Mouse (Mus musculus) erythroblast, embryonic 14.5 days (primary cell): ENCODE data around the gene Pla2g3. TPM values are rescaled to one million over a fixed set of nuclear protein-coding genes. Genes with fewer than 3 reads are reported as not detected.

Source experiments
- H3K27me3 ChIP-seq: 2 replicates; pipeline ENCODE4 v1.6.1; 2012; ENCODE audit warnings: inconsistent platforms; ENCODE audit not compliant: control insufficient read depth
- H3K36me3 ChIP-seq: 2 replicates; pipeline ENCODE4 v1.6.1; 2012; ENCODE audit warnings: mild to moderate bottlenecking, inconsistent platforms; ENCODE audit not compliant: control insufficient read depth
- H3K4me1 ChIP-seq: 2 replicates; pipeline ENCODE4 v1.6.1; 2012; ENCODE audit warnings: inconsistent platforms; ENCODE audit not compliant: control insufficient read depth
- H3K4me3 ChIP-seq: replicated peaks from 2 replicates; pipeline ENCODE3; 2012; ENCODE audit warnings: moderate library complexity, mild to moderate bottlenecking, inconsistent platforms
- H3K9me3 ChIP-seq: 2 replicates; pipeline ENCODE4 v1.6.1; 2012; ENCODE audit warnings: low read length, inconsistent platforms, mixed read lengths; ENCODE audit not compliant: control insufficient read depth
- GATA1 ChIP-seq: IDR thresholded peaks from 2 replicates; pipeline ENCODE4 v1.6.1; 2012; ENCODE audit warnings: low read length, inconsistent platforms, mixed read lengths
- TAL1 ChIP-seq: IDR thresholded peaks from 3 replicates; pipeline ENCODE4 v1.6.1; 2012; ENCODE audit warnings: low read length, inconsistent platforms, mixed read lengths
- polyA plus RNA-seq: library from polyadenylated mRNA; stranded (reverse); fragments of >175 nt; gene quantifications from 2 replicates; pipeline ENCODE4 v1.2.3, GENCODE M21; 2012

The Pla2g3 gene
- polyA plus RNA-seq, 1 experiment = not detected

- TF ChIP-seq GATA1 (no peak), TAL1 (no peak)
- Histone ChIP-seq H3K36me3 (no peaks in the 10 kb centered on the region; the same call in 1 of the 2 replicates), H3K9me3 (no peaks in the 10 kb centered on the region), H3K4me3 (peak overlapping the region; percentile 66), H3K27me3 (no peaks in the 10 kb centered on the region; the same call in 1 of the 2 replicates), H3K4me1 (peaks cover 38% of the 10 kb centered on the region)
Observed at GRCm38 (mm10) chr11:3538341-3538740, 50.3 kb downstream of the Pla2g3 start.

- H3K4me1 ChIP-seq = peaks cover 38% of the 10 kb centered on the region
- peak overlapping the region; percentile 66 for H3K4me3 ChIP-seq
- H3K9me3 ChIP-seq = peaks cover 2% of the 10 kb centered on the region; the same call in 1 of the 2 replicates
- H3K36me3 ChIP-seq = no peaks in the 10 kb centered on the region
- no peak for TF ChIP-seq TAL1
- no peak for TF ChIP-seq GATA1
- H3K27me3 ChIP-seq = no peaks in the 10 kb centered on the region; the same call in 1 of the 2 replicates
Observed at GRCm38 (mm10) chr11:3539111-3539825, 51.2 kb downstream of the Pla2g3 start.

GRCm38 (mm10) chr11:3539826-3540196 is 51.7 kb downstream of the Pla2g3 start:
- H3K36me3 ChIP-seq = no peaks in the 10 kb centered on the region
- H3K4me1 ChIP-seq = peaks cover 38% of the 10 kb centered on the region
- H3K4me3 ChIP-seq = peak overlapping the region; percentile 66
- no peaks in the 10 kb centered on the region; the same call in 1 of the 2 replicates for H3K27me3 ChIP-seq
- peaks cover 7% of the 10 kb centered on the region; the same call in 1 of the 2 replicates for H3K9me3 ChIP-seq
- TF ChIP-seq GATA1 (no peak), TAL1 (no peak)

GRCm38 (mm10) chr11:3540451-3541085 is 52.5 kb downstream of the Pla2g3 start, which contains the start of gene Smtn:
Gene Smtn, minus strand, starts transcription at chr11:3540612.
- Histone ChIP-seq H3K4me3 (peak within 1 kb of the TSS; percentile 66), H3K36me3 (no peaks in the 10 kb centered on the region), H3K9me3 (peaks cover 7% of the 10 kb centered on the region; the same call in 1 of the 2 replicates), H3K4me1 (peaks cover 30% of the 10 kb centered on the region), H3K27me3 (no peaks in the 10 kb centered on the region; the same call in 1 of the 2 replicates)
- TF ChIP-seq GATA1 (no peak), TAL1 (no peak)

- no peaks in the 10 kb centered on the region; the same call in 1 of the 2 replicates for H3K27me3 ChIP-seq
- peaks cover 7% of the 10 kb centered on the region; the same call in 1 of the 2 replicates for H3K9me3 ChIP-seq
- H3K4me3 ChIP-seq = no peak overlapping the region
- peaks cover 24% of the 10 kb centered on the region for H3K4me1 ChIP-seq
- no peak for TF ChIP-seq TAL1
- no peak for TF ChIP-seq GATA1
- no peaks in the 10 kb centered on the region for H3K36me3 ChIP-seq
Observed at GRCm38 (mm10) chr11:3541932-3542331, 53.8 kb downstream of the Pla2g3 start.

GRCm38 (mm10) chr11:3543001-3543400 is 54.9 kb downstream of the Pla2g3 start:
- Histone ChIP-seq H3K27me3 (no peaks in the 10 kb centered on the region), H3K4me1 (peaks cover 20% of the 10 kb centered on the region), H3K36me3 (no peaks in the 10 kb centered on the region), H3K4me3 (no peak overlapping the region), H3K9me3 (peaks cover 7% of the 10 kb centered on the region; the same call in 1 of the 2 replicates)
- TF ChIP-seq TAL1 (no peak), GATA1 (no peak)

GRCm38 (mm10) chr11:3544409-3544808 is 56.3 kb downstream of the Pla2g3 start:
- H3K36me3 ChIP-seq = no peaks in the 10 kb centered on the region
- no peak for TF ChIP-seq GATA1
- TF ChIP-seq TAL1 = no peak
- peaks cover 6% of the 10 kb centered on the region for H3K4me1 ChIP-seq
- H3K9me3 ChIP-seq = peaks cover 7% of the 10 kb centered on the region; the same call in 1 of the 2 replicates
- H3K27me3 ChIP-seq = no peaks in the 10 kb centered on the region
- no peak overlapping the region for H3K4me3 ChIP-seq

- Histone ChIP-seq H3K36me3 (no peaks in the 10 kb centered on the region), H3K27me3 (no peaks in the 10 kb centered on the region), H3K4me3 (no peak overlapping the region), H3K9me3 (peaks cover 7% of the 10 kb centered on the region; the same call in 1 of the 2 replicates), H3K4me1 (no peaks in the 10 kb centered on the region)
- no peak for TF ChIP-seq GATA1
- no peak for TF ChIP-seq TAL1
Observed at GRCm38 (mm10) chr11:3545531-3546241, 57.6 kb downstream of the Pla2g3 start.

GRCm38 (mm10) chr11:3546242-3546562 is 58.1 kb downstream of the Pla2g3 start:
- no peaks in the 10 kb centered on the region for H3K4me1 ChIP-seq
- no peaks in the 10 kb centered on the region for H3K36me3 ChIP-seq
- H3K27me3 ChIP-seq = no peaks in the 10 kb centered on the region
- no peak for TF ChIP-seq TAL1
- TF ChIP-seq GATA1 = no peak
- H3K4me3 ChIP-seq = no peak overlapping the region
- H3K9me3 ChIP-seq = peaks cover 7% of the 10 kb centered on the region; the same call in 1 of the 2 replicates
